Mouse (Mus musculus): ENCODE results near the gene Pdcd1lg2.

- TF ChIP-seq CTCF (IDR thresholded peaks at IDR 0.05; ENCODE audit: borderline replicate concordance, insufficient read depth, low read depth, low read length) (no peak), POLR2A (IDR thresholded peaks at IDR 0.05; ENCODE audit: borderline replicate concordance, insufficient read depth, low read length) (no peak)
Observed at GRCm38 (mm10) chr19:29511826-29512225, 101.1 kb downstream of the Pdcd1lg2 start.
